Mouse (Mus musculus) heart, embryonic 13.5 days (tissue): ENCODE data around the gene Klk1b8. TPM values are rescaled to one million over a fixed set of nuclear protein-coding genes. Genes with fewer than 3 reads are reported as not detected.

Experiments used
- ATAC-seq: fragments of 200-750 bp; cut with Nextera tagmentation; 2 replicates; pipeline ENCODE4 v1.8.0; 2017; ENCODE audit warnings: moderate TSS enrichment; ENCODE audit not compliant: insufficient number of reproducible peaks, low FRiP score, low TSS enrichment; ENCODE audit errors: extremely low read depth
- H3K27ac ChIP-seq: fragments of 300-500 bp; sonication (generic); replicated peaks from 2 replicates; pipeline ENCODE4 v1.5.1; 2015; ENCODE audit warnings: moderate library complexity, mild to moderate bottlenecking, inconsistent platforms
- H3K27me3 ChIP-seq: fragments of 300-500 bp; sonication (generic); replicated peaks from 2 replicates; pipeline ENCODE4 v1.6.1; 2015; ENCODE audit warnings: mild to moderate bottlenecking, inconsistent platforms
- H3K36me3 ChIP-seq: fragments of 300-500 bp; sonication (generic); 2 replicates; pipeline ENCODE4 v1.6.1; 2015; ENCODE audit warnings: mild to moderate bottlenecking, inconsistent platforms
- H3K4me1 ChIP-seq: fragments of 300-500 bp; sonication (generic); 2 replicates; pipeline ENCODE4 v1.6.1; 2015; ENCODE audit warnings: inconsistent platforms
- H3K4me2 ChIP-seq: fragments of 300-500 bp; sonication (generic); 2 replicates; pipeline ENCODE4 v1.6.1; 2015; ENCODE audit warnings: inconsistent platforms, mild to moderate bottlenecking, moderate library complexity
- H3K4me3 ChIP-seq: fragments of 300-500 bp; sonication (generic); 2 replicates; pipeline ENCODE4 v1.5.1; 2015; ENCODE audit warnings: moderate library complexity, mild to moderate bottlenecking, inconsistent platforms
- H3K9ac ChIP-seq: fragments of 300-500 bp; sonication (generic); 2 replicates; pipeline ENCODE4 v1.6.1; 2015; ENCODE audit warnings: inconsistent platforms, mild to moderate bottlenecking, moderate library complexity
- H3K9me3 ChIP-seq: fragments of 300-500 bp; sonication (generic); 2 replicates; pipeline ENCODE4 v1.6.1; 2016; ENCODE audit warnings: inconsistent platforms
- WGBS: fragments of 180-500 bp; shearing (Covaris S2); methylation state at CpG from one replicate; pipeline ENCODE4 v1.1.7; 2015; ENCODE audit warnings: mixed read lengths; 5-methylcytosine and 5-hydroxymethylcytosine counted together
- polyA plus RNA-seq: library from polyadenylated mRNA; unstranded; fragments of >200 nt; fragmentation: Nextera tagmentation; extraction: Ambion mirVana; gene quantifications from 2 replicates; pipeline ENCODE4 v1.2.1, GENCODE M21; 2015

Klk1b8 gene
- not detected in 2 replicates for polyA plus RNA-seq

DNA sequence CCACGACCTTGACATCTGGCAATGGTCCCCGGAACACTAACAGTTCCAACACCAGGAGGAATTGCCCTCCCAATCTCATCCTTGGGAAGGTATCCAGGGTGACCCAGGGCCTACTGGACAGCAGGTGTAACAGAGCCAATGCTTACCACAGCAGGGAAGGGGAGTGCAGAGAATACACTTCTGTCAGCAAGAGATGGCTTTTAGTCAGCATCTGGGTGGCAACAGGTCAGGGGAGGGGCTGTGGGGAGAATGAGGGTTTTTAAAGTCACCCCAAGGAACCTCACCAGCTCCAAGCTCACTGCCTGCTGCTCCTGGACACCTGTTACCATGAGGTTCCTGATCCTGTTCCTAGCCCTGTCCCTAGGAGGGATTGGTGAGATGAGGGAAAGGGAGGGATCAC is at the start of gene Klk1b8:
TSS of gene Klk1b8 (plus strand) at position 301 of the 400 bp plus-strand sequence.
- 73% methylated on average over 2 of the region's 2 CpGs for WGBS
- no peaks in the 10 kb centered on the region for H3K9me3 ChIP-seq
- H3K4me3 ChIP-seq, result no peak within 1 kb of the TSS
- no peaks in the 10 kb centered on the region for H3K4me1 ChIP-seq
- H3K4me2 ChIP-seq, result no peak within 1 kb of the TSS
- no peak for ATAC-seq
- H3K27me3 ChIP-seq, result no peaks in the 10 kb centered on the region
- H3K27ac ChIP-seq, result no peak within 1 kb of the TSS
- H3K36me3 ChIP-seq, result no peaks in the 10 kb centered on the region
- no peak within 1 kb of the TSS for H3K9ac ChIP-seq

DNA sequence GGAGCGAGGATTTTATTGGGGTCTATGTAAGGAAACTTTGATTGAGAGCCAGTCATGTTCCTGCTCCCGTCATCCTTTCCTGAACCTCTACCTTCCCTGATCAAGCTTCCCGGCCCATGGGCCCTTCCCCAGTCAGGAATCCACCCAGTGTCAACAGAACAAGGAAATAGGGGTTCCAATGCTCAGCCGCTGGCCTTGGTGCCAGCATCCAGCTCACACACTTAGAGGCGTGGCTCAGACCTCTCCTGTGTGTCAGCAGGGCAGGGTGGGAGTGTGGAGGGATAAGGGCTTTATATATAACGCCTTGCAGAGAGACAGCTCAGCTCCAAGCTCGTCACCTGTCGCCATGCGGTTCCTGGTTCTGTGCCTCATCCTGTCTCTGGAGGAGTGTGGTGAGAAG is 35.6 kb upstream of the Klk1b8 start:
- ATAC-seq, result no peak
- H3K4me1 ChIP-seq, result no peaks in the 10 kb centered on the region
- H3K27me3 ChIP-seq, result 0 out of 2 replicates have a peak, but pooled peaks cover 8% of the 10 kb centered on the region
- 39% methylated on average over 9 of the region's 9 CpGs for WGBS
- no peak overlapping the region for H3K4me3 ChIP-seq
- no peak overlapping the region for H3K4me2 ChIP-seq
- no peaks in the 10 kb centered on the region for H3K9me3 ChIP-seq
- H3K27ac ChIP-seq, result no peak overlapping the region
- H3K36me3 ChIP-seq, result no peaks in the 10 kb centered on the region
- no peak overlapping the region for H3K9ac ChIP-seq

DNA sequence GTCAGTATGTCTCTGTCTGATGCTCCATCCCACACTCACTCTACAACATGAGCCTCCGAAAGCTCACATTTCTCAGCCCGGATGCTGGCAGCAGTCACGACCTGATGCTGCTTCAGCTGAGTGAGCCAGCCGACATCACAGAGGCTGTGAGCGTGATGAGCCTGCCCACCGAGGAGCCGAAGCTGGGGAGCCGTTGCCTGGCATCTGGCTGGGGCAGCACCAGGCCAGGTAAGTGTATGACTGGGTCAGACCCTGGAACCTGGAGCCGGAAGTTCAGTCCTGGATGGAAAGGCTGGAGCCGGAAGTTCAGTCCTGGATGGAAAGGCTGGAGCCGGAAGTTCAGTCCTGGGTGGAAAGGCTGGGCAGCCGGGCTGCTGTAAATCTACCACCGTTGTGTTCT is 32.0 kb upstream of the Klk1b8 start:
- no peak overlapping the region for H3K9ac ChIP-seq
- no peak for ATAC-seq
- H3K4me3 ChIP-seq, result no peak overlapping the region
- no peaks in the 10 kb centered on the region for H3K36me3 ChIP-seq
- no peak overlapping the region for H3K4me2 ChIP-seq
- no peak overlapping the region for H3K27ac ChIP-seq
- no peaks in the 10 kb centered on the region for H3K4me1 ChIP-seq
- WGBS, result 76% methylated on average over 13 of the region's 13 CpGs
- no peaks in the 10 kb centered on the region for H3K9me3 ChIP-seq
- 0 out of 2 replicates have a peak, but pooled peaks cover 16% of the 10 kb centered on the region for H3K27me3 ChIP-seq

DNA sequence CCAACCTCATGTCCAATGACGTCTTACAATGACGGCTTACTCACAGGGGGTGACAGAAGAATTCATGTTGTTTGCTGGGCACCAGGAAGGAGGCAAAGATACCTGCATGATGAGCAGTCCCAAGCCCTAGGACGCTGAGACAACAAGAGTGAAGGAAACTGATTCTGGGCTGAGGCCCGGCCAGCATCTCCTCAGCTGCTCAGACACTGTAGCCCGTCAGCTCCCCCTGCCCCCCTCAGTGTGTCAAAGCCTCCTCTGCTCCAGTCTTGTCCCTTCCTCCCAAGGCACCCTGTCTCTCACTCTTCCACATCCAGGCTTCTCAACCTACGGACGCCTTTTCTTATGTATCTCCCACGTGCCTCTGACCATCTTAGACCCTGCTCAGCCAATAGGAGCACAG is 31.6 kb upstream of the Klk1b8 start:
- H3K9ac ChIP-seq, result no peak overlapping the region
- no peaks in the 10 kb centered on the region for H3K9me3 ChIP-seq
- no peak overlapping the region for H3K27ac ChIP-seq
- no peak overlapping the region for H3K4me2 ChIP-seq
- no peak overlapping the region for H3K4me3 ChIP-seq
- H3K27me3 ChIP-seq, result 0 out of 2 replicates have a peak, but pooled peaks cover 16% of the 10 kb centered on the region
- WGBS, result 61% methylated on average over 8 of the region's 8 CpGs
- no peaks in the 10 kb centered on the region for H3K4me1 ChIP-seq
- no peaks in the 10 kb centered on the region for H3K36me3 ChIP-seq
- ATAC-seq, result no peak

DNA sequence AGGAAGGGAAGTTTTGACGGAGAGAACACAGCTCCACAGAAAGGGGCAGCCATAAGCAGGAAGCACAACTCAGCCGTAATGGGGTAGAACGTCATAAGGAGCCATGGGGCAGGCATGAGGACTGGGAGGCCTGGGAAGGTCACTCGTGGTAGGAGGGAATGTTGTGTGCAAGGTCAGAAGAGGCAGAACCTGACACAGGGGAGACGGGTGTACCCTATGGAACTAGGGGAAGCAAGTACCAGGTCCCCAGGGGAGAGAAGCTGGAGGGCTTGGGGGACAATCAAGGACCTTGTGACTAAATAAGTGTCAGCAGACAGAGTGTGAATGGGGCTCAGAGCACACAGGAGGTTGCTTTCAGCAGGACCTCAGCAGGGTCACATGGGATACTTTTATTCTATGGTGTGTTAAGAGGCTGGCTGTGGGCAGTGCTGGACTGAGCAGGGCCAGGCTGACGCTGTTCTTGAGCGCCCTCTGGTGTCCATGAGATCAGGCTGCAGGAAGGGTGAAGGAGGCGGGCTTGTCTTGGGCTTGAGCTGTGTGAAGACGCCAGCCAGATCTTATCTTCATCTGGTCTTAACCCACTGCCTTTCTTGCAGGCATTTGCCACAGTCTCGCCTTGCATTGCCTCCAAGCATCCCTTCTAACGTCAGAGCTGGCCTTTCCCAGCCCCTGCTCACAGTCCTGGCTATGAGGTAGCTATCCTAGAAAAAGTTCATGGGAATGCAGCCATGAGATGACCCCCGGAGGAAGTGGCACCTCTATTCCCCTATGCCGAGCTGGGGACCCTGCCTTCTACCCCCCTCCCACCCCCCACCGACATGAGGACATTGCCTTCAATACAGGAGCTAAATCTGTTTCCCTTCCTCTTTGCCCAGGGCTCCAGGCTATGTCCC is 30.7 kb upstream of the Klk1b8 start:
- H3K27me3 ChIP-seq, result 0 out of 2 replicates have a peak, but pooled peaks cover 16% of the 10 kb centered on the region
- H3K27ac ChIP-seq, result no peak overlapping the region
- no peaks in the 10 kb centered on the region for H3K9me3 ChIP-seq
- no peak overlapping the region; the same call in 1 of the 2 replicates for H3K9ac ChIP-seq
- H3K36me3 ChIP-seq, result no peaks in the 10 kb centered on the region
- 24% methylated on average over 14 of the region's 14 CpGs for WGBS
- no peak overlapping the region for H3K4me2 ChIP-seq
- ATAC-seq, result no peak
- H3K4me3 ChIP-seq, result no peak overlapping the region
- H3K4me1 ChIP-seq, result no peaks in the 10 kb centered on the region

DNA sequence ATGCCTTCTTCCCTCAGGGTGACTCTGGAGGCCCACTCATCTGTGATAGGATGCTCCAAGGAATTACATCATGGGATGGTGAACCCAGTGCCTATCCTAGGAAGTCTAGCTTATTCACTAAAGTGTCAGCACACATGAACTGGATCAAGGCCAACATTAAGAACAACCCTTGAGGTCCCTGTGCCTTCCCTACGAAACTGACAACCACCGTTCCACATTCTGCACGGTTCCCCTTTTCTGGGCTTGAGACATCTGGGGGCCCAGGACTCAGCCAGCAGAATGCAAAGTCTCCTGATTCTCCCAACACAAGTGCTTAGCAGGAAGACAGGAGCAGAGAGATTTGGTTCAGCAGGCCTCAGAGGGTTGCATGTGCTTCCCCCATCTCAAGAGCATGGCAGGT is 29.9 kb upstream of the Klk1b8 start:
- H3K36me3 ChIP-seq, result no peaks in the 10 kb centered on the region
- WGBS, result 71% methylated on average over 3 of the region's 3 CpGs
- no peak for ATAC-seq
- no peaks in the 10 kb centered on the region for H3K9me3 ChIP-seq
- H3K4me2 ChIP-seq, result no peak overlapping the region
- no peaks in the 10 kb centered on the region for H3K4me1 ChIP-seq
- no peak overlapping the region for H3K4me3 ChIP-seq
- H3K9ac ChIP-seq, result no peak overlapping the region
- H3K27ac ChIP-seq, result no peak overlapping the region
- H3K27me3 ChIP-seq, result 0 out of 2 replicates have a peak, but pooled peaks cover 16% of the 10 kb centered on the region

DNA sequence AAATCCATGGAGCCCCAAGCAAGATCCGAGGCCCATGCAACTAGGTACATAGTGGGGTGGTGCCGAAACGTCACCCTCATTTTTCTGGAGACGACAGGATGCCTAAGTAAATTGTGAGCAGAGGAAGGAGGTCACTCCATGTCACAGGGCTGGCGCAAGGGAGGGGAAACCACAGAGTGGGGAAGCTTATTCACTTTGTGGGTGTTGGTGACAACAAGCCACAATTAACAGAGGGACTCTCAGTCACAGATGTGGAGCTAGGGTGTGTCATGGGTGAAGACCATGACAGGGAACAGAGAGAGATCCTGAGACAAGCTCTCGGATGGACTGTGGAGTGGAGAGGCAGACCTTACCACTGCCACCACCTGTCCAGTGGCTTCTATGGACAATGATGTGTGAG is 29.4 kb upstream of the Klk1b8 start:
- Histone ChIP-seq H3K9ac (no peak overlapping the region), H3K27me3 (0 out of 2 replicates have a peak, but pooled peaks cover 15% of the 10 kb centered on the region), H3K27ac (no peak overlapping the region), H3K9me3 (no peaks in the 10 kb centered on the region), H3K36me3 (no peaks in the 10 kb centered on the region), H3K4me3 (no peak overlapping the region), H3K4me2 (no peak overlapping the region), H3K4me1 (no peaks in the 10 kb centered on the region)
- 74% methylated on average over 6 of the region's 6 CpGs for WGBS
- ATAC-seq, result no peak

DNA sequence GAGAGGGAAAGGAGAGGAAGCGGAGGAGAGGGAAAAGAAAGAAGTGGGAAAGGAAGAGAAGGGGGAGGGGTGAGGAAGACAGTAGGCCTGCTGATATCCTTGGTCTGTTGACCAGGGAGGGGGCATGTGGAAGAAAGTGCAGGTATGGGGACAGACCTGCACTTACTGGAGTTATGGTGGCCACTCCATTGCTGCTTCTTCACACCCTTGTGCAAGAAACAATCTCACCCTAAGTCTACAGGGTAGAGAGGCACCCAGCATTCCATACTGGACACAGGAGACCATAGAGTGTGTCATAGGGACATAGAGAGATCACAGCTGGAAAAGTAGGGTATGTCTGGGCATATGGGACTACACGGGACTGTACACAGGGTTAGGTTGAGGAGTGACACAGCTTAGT is 28.5 kb upstream of the Klk1b8 start:
- Histone ChIP-seq H3K4me3 (no peak overlapping the region), H3K9me3 (no peaks in the 10 kb centered on the region), H3K27me3 (0 out of 2 replicates have a peak, but pooled peaks cover 12% of the 10 kb centered on the region), H3K27ac (no peak overlapping the region), H3K4me1 (no peaks in the 10 kb centered on the region), H3K36me3 (no peaks in the 10 kb centered on the region), H3K4me2 (no peak overlapping the region), H3K9ac (no peak overlapping the region)
- 63% methylated on average over 2 of the region's 2 CpGs for WGBS
- no peak for ATAC-seq

DNA sequence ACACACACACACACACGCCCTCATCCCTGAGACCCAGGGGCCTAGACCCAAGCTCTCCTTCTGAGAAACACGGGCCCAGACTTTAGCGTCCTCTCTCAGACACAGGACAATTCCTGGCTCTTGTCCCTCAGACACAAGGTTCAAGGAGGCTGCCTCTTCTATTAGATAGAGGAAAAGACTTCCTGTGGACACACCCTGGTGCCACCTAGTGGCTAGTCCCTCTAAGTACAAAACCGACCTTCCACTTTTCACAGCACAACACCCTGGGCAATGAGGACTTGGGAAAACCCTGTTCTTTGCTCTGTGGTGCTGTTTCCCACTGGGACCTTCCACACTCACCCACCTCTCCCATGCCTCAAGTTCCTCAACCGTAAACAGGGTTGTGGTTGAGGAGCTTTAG is 24.5 kb upstream of the Klk1b8 start:
- Histone ChIP-seq H3K27ac (no peak overlapping the region), H3K27me3 (0 out of 2 replicates have a peak, but pooled peaks cover 6% of the 10 kb centered on the region), H3K4me1 (no peaks in the 10 kb centered on the region), H3K36me3 (no peaks in the 10 kb centered on the region), H3K4me2 (no peak overlapping the region), H3K9me3 (no peaks in the 10 kb centered on the region), H3K9ac (no peak overlapping the region), H3K4me3 (no peak overlapping the region)
- no peak for ATAC-seq
- WGBS, result 49% methylated on average over 5 of the region's 5 CpGs

DNA sequence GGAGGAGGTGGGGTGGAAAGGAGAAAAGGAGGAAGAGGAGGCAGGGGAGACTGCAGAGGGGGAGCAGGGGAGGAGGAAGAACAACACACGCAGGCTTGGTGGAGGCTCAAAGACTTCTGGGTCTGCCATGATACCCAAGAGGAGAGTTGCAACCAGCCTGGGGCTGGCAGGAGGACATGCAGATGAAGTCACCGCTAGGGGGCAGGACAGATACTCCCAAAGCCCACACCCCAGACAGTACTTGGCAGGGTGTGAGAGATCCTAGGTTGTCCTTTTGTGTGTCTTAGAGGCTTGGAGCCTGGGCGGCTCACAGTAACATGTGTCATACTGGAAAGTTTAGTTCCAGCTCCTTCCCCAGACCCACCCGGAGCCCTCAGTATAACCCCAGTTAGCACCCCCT is 21.9 kb upstream of the Klk1b8 start:
- no peak overlapping the region for H3K27ac ChIP-seq
- no peak for ATAC-seq
- H3K9me3 ChIP-seq, result no peaks in the 10 kb centered on the region
- no peak overlapping the region for H3K4me3 ChIP-seq
- WGBS, result 47% methylated on average over 4 of the region's 4 CpGs
- no peaks in the 10 kb centered on the region for H3K27me3 ChIP-seq
- H3K4me2 ChIP-seq, result no peak overlapping the region
- no peaks in the 10 kb centered on the region for H3K36me3 ChIP-seq
- H3K4me1 ChIP-seq, result no peaks in the 10 kb centered on the region
- H3K9ac ChIP-seq, result no peak overlapping the region

DNA sequence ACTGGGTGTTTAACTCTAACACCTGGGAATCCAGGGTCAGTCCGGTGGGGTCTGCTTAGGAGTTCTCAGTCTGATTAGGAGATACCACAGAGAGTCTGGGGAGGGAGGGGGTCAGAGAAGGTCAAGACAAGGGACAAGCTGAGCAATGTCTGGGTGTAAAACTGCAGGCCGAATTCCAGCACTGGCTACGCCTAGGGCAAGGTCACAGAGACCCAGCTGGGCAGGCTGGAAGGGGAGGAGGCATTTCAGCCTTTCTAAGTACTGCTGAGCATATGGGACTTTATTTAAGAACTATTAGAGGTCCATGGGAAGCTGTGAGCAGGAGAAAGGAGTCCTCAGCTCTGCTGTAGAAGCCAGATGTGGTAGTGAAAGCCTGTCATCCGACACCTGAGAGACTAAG is 18.1 kb upstream of the Klk1b8 start:
- ATAC-seq, result no peak
- H3K27ac ChIP-seq, result no peak overlapping the region
- H3K4me3 ChIP-seq, result no peak overlapping the region
- H3K9ac ChIP-seq, result no peak overlapping the region
- H3K4me1 ChIP-seq, result no peaks in the 10 kb centered on the region
- WGBS, result 43% methylated on average over 4 of the region's 4 CpGs
- no peaks in the 10 kb centered on the region for H3K9me3 ChIP-seq
- no peak overlapping the region for H3K4me2 ChIP-seq
- H3K36me3 ChIP-seq, result no peaks in the 10 kb centered on the region
- H3K27me3 ChIP-seq, result 0 out of 2 replicates have a peak, but pooled peaks cover 3% of the 10 kb centered on the region

DNA sequence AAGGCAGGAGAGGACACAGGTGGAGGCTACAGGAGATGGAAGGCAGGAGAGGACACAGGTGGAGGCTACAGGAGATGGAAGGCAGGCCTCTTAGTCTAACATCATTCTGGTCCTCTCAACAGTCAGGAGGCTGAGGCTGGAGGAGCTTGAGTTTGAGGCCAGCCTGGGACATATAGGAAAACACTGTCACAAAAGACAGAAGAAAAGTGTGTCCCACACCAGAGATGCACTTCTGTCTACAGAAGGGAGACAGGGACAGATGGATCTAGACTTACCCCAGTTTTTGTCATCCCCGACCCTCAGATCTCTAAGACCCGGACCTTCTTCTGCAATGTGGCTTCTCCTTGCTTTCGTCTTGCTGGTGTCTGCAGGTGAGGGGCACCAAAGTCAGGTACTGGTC is 17.0 kb upstream of the Klk1b8 start, which contains the start of gene Klk15:
TSS of gene Klk15 (plus strand) at position 301 of the 400 bp plus-strand sequence.
- H3K27me3 ChIP-seq, result 0 out of 2 replicates have a peak, but pooled peaks cover 3% of the 10 kb centered on the region
- no peak for ATAC-seq
- no peak within 1 kb of the TSS for H3K4me3 ChIP-seq
- 78% methylated on average over 3 of the region's 3 CpGs for WGBS
- no peak within 1 kb of the TSS for H3K4me2 ChIP-seq
- H3K9ac ChIP-seq, result no peak within 1 kb of the TSS
- no peaks in the 10 kb centered on the region for H3K9me3 ChIP-seq
- no peaks in the 10 kb centered on the region for H3K36me3 ChIP-seq
- H3K4me1 ChIP-seq, result no peaks in the 10 kb centered on the region
- H3K27ac ChIP-seq, result no peak within 1 kb of the TSS
